Comparison of ENCODE assay signal across 27 mouse cellular contexts in genomic region chr13:35328320-35328719, GRCm38 (mm10).
"Had no signal": no experiment of that assay in that cellular context is flagged by ENCODE, and none has a peak within 500 bp of the region (broad histone marks: within the 10 kb centered on the region; RNA-seq: fewer than 3 reads in every experiment).

No protein-coding gene starts in this region.

- H3K4me3 ChIP-seq: embryonic facial prominence, embryonic 10.5 days; embryonic facial prominence, embryonic 12.5 days; embryonic facial prominence, embryonic 13.5 days; embryonic facial prominence, embryonic 15.5 days; erythroblast, embryonic 14.5 days; forebrain, embryonic 10.5 days; forebrain, embryonic 12.5 days; forebrain, embryonic 13.5 days; forebrain, embryonic 15.5 days; gastrocnemius, adult 2 months; heart, adult 2 months had no signal

- H3K27me3 ChIP-seq: embryonic facial prominence, embryonic 12.5 days; embryonic facial prominence, embryonic 13.5 days; embryonic facial prominence, embryonic 15.5 days; forebrain, embryonic 12.5 days; forebrain, embryonic 13.5 days; forebrain, embryonic 15.5 days had no signal

- H3K36me3 ChIP-seq: embryonic facial prominence, embryonic 10.5 days; embryonic facial prominence, embryonic 12.5 days; embryonic facial prominence, embryonic 13.5 days; embryonic facial prominence, embryonic 15.5 days; forebrain, embryonic 10.5 days; forebrain, embryonic 12.5 days; forebrain, embryonic 15.5 days had no signal

- ATAC-seq: forebrain, embryonic 14.5 days; forebrain, embryonic 15.5 days; forebrain, embryonic 16.5 days; forebrain, postnatal 0 days had no signal

- H3K27ac ChIP-seq: embryonic facial prominence, embryonic 10.5 days; embryonic facial prominence, embryonic 12.5 days; embryonic facial prominence, embryonic 13.5 days; embryonic facial prominence, embryonic 15.5 days; forebrain, embryonic 10.5 days; forebrain, embryonic 12.5 days; forebrain, embryonic 13.5 days; forebrain, embryonic 15.5 days; gastrocnemius, adult 2 months; heart, adult 2 months had no signal

- DNase-seq: cerebellum, adult 9-10 months; cerebellum, adult 9-11 months; cerebellum, postnatal 10 days; cerebellum, postnatal 14 days; cerebellum, postnatal 25 days; cerebellum, postnatal 36 days; embryo, embryonic 11 days; forebrain, postnatal 0 days; gastrocnemius, adult 2 months; gastrocnemius, postnatal 10 days; gastrocnemius, postnatal 14 days; gastrocnemius, postnatal 25 days; gastrocnemius, postnatal 36 days; heart, adult 11 months; heart, adult 18-20 months; heart, adult 2 months had no signal

- H3K4me1 ChIP-seq: embryonic facial prominence, embryonic 10.5 days; embryonic facial prominence, embryonic 12.5 days; embryonic facial prominence, embryonic 13.5 days; embryonic facial prominence, embryonic 15.5 days; forebrain, embryonic 10.5 days; forebrain, embryonic 12.5 days; forebrain, embryonic 13.5 days; forebrain, embryonic 15.5 days had no signal
